Mouse (Mus musculus): ENCODE measurements at regions not wholly inside any gene's neighbourhood (a gene's known extent, or its start where the extent isn't known, plus 50 kb on each side); places are given as distances from the start of the nearest gene placed in this dataset.
A peak's percentile ranks its signal among the peaks of the same experiment; 100 is the strongest.

DNA sequence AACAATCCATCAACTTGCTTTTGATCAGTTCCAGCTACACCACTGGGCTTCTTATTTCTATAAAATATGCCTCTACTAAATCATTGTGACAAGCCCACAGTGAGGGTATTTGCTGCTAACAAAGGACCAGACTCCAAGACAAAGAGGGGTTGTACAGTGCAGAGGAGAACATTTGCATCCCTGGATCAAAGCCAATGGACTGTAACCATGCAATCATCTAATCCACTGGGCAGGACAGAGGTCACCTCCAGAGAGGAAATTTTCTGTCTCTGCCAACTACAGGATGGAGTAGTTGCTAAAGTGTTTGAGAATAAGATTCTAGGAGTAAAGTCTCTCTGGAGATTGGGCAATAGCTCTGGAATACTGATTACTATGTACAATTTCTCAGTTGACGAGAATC lies 272.9 kb downstream of the Cox7c start:
- DNase-seq (ENCODE audit: low read depth, low spot score): peak; percentile 26

DNA sequence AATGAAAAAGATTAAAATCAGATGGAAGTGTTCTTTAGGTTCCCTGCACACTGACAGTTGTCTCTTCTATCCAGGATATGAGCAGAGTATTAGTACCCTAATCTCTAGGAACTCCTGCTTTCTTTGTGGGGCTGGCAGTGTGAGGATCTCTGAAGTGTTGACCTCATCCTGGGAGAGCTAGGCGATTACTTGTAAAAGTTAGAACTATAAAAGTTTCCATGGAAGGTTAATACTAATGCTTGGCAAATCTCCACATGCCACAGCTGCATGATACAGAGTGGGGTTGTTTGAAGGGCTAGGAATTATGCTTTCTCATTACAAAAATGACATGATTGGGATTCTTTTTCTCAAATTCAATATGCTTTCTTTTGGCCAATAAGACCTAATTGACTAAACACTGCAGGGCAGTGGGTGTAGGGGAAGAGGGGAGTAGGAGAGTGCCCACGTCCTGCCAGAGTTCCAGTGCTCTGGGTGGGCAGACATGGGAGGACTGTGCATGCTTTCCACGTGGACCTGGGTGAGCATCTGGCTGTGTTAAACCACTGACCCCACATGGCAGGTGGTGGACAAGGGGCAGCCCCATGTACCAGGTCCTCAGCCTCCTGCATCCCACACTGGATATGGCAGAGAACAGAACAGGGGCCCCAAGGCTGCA lies 275.6 kb downstream of the Cox7c start:
- DNase-seq (ENCODE audit: low read depth, low spot score): no peak

DNA sequence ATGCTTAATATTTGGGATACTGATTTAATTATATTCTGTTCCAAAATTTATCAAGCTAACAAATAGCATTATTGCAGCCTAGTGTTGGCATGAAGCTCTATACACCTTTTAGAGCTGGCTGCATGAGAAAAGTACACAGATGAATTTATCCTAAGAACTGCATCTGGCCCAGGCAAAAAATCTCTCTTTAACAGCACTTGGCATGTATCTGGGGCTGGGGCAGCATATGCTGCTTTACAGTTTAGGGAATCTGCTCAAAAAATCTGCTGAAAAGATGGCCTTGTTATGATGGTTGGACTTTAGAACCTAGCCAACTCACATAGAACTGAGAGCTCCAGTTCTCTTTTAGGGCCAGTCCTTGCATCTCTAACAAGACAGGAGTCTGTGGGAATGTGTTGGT lies 276.2 kb downstream of the Cox7c start:
- DNase-seq (ENCODE audit: low read depth, low spot score): no peak

DNA sequence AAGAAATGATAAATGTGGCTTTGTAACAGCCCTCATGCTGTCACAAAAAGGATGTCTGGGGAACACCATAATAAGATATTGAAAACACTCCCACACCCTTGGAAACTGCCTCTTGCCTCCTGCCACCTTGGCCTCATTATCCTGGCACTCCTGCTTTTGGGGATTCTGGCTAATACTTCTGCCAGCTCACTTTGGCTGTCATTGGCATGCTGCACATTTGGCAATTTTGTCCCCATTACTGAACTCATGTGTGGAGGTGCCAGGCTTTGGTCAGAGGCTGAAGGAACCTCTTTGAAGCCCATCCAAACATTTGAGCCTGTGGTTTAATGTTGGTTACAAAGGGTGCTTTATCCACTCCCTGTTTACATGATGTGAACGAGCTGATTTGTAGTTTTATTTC lies 278.2 kb downstream of the Cox7c start:
- no peak for DNase-seq (ENCODE audit: low read depth, low spot score)

DNA sequence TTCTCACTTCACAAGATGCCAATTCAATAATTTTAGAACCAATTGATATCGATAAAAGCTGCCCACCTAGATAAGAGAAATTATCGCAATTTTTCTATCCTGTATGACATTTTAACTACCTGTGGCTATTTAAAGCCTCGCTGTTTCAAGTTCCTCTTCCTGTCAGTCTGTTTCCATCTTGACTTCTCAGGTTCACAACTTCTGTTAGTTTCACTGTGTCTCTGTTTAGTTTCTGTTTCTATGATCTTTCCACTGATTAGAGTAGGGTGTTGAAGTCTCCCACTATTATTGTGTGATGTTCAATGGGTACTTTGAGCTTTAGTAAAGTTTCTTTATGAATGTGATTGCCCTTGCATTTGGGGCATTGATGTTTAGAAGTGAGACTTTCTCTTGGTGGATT lies 322.1 kb downstream of the Cox7c start:
- DNase-seq (ENCODE audit: low read depth, low spot score): no peak

DNA sequence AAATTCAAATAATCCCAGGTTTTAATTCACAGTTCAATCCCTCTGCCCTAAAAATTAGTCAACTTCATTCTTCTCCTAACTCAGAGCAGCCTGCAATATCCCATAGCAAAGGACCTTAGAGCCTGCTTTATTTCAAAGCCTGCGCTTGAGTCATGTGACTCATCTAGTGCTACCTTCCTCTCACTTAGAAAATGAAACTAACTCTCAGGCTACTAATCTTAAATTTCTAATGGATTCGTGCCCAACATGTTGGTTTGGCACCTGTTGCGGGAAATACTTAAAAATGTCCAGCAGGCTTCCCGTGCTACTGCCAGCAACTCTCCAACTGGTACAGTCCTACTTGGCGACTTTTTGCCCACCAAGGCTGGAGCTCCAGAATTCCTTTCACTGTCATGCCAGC lies 322.6 kb downstream of the Cox7c start:
- DNase-seq (ENCODE audit: low read depth, low spot score): no peak

DNA sequence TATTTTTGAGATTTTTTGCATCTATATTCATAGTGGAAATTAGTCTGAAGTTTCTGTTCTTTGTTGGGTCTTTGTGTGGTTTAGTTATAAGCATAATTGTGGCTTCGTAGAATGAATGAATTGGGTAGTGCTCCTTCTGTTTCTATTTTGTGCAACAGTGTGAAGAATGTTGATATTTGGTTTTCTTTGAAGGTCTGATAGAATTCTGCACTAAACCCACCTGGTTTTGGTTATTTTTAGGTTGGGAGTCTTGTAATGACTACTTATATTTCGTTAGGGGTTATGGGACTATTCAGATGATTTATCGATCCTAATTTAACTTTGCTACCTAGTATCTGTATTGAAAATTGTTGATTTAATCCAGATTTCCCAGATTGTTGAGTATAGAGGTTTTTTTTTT lies 326.4 kb downstream of the Cox7c start:
- no peak for DNase-seq (ENCODE audit: low read depth, low spot score)

DNA sequence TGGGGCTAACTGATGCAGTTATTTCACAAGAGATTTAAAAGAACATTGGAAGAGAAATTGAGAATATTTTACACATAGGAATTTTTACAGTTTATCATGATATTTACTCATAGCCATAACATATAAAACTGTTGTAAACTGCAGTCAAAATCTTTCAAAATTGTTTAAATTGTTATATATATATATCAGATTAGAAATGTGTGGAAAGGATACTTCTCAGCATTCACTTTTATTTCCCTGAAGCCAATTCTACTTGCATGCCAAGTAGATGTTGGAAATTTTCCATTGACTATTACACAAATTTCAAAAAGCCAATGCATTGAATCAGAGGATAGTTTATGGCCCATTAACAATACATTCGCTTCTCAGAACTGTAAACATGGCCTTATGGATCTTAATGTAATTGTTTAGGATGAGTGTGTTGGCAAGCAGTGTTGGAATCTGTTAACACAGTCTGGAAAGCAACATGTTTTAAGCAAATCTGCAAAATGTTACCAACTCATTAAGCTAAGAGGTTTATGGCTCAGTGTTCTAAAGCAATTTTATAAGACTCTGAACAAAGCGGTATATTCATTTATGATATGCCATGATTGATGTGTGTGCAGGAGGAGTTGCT lies 330.7 kb downstream of the Cox7c start:
- DNase-seq (ENCODE audit: low read depth, low spot score): no peak

DNA sequence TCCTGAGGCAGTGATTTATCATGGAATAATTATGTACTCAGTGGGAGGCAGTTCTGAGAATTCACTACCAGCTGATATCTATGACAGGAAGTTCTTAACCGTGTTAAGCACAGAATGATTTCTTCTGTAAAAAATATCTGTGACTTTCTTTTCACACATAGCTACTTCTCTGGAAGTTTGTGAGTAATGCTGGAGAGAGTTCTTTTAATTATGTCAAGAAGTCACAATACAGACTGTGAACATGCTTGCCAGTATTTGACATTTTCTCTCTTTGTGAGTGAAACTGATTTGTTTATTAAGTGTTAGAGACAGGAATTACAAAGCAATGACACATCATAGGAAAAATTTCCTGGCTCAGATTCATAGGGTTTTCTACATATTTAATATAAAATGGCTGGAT lies 354.3 kb downstream of the Cox7c start:
- no peak for DNase-seq (ENCODE audit: low read depth, low spot score)
